Mouse (Mus musculus) left cerebral cortex, adult 18-20 months (tissue): ENCODE measurements at regions not wholly inside any gene's neighbourhood (a gene's known extent, or its start where the extent isn't known, plus 50 kb on each side); places are given as distances from the start of the nearest gene placed in this dataset.

Experiments
- DNase-seq, 2 experiments: peaks; one replicate each; pipeline ENCODE4 v3.0.0; 2021 to 2022; ENCODE audit warnings: low spot score in 2 of 2, mixed read lengths in 1 of 2

GRCm38 (mm10) chr5:58705561-58705960, 987.8 kb downstream of the Pcdh7 start:
- no peak for DNase-seq

GRCm38 (mm10) chr5:58712381-58712780, 994.6 kb downstream of the Pcdh7 start:
- no peak for DNase-seq

- DNase-seq, result no peak
These were observed 1015.6 kb downstream of the Pcdh7 start for GRCm38 (mm10) chr5:58733366-58733765.

- DNase-seq, result no peak
These were observed 1016.2 kb downstream of the Pcdh7 start for GRCm38 (mm10) chr5:58733961-58734360.

GRCm38 (mm10) chr5:58736610-58737009, 1018.8 kb downstream of the Pcdh7 start:
- peak; percentile 76 to 82 for DNase-seq

- no peak for DNase-seq
These were observed 1019.6 kb downstream of the Pcdh7 start for GRCm38 (mm10) chr5:58737264-58737883.

GRCm38 (mm10) chr5:58738041-58738440, 1020.3 kb downstream of the Pcdh7 start:
- DNase-seq, result no peak

GRCm38 (mm10) chr5:58740759-58741158, 1023.0 kb downstream of the Pcdh7 start:
- no peak for DNase-seq

- no peak for DNase-seq
These were observed 1029.9 kb downstream of the Pcdh7 start for GRCm38 (mm10) chr5:58747684-58748083.

GRCm38 (mm10) chr5:58751777-58752176, 1034.0 kb downstream of the Pcdh7 start:
- DNase-seq, result no peak
